Mouse (Mus musculus) R1 (cell line): Measurements from ENCODE around the gene Gclc.

Experiments
- DNase-seq: peaks from one replicate; pipeline ENCODE4 v3.0.0-alpha.2; 2018; ENCODE audit warnings: low read depth, low spot score

Gclc gene

DNA sequence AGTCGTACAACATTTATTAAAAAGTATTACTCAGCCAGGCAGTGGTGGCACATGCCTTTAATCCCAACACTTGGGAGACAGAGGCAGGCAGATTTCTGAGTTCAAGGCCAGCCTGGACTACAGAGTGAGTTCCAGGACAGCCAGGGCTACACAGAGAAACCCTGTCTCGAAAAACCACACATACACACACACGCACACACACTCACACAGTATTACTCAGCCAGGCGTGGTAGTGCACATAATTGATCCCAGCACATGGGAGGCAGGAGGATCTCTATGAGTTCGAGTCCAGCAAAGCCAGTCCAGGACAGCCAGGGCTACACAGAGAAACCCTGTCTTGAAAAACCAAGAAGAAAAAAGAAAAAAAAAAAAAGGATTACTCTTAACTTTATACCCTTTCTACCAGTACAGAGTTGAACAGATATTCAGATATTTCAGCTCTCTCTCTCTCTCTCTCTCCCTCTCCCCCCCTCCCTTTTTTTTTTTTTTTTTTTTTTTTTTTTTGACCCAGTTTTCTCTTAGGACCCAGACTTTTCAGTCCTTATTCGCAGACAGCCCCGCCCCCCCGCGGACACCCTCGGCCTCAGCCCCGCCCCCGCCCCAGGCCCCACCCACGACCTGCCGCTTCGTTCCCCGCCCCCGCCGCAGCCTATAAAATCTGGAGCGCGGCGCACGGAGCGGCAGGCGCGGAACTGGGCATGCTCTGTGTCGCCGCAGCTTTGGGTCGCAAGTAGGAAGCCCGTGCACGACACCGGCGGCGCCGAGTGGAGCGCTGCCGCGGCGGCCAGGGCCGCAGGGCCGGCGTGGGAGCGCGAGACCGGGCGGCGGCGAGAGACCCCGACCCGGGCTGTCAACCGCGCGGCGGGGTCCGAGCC is at the start of gene Gclc:
TSS of gene Gclc (plus strand) at position 683 of the 875 bp plus-strand sequence.
- peak; percentile 81 for DNase-seq

DNA sequence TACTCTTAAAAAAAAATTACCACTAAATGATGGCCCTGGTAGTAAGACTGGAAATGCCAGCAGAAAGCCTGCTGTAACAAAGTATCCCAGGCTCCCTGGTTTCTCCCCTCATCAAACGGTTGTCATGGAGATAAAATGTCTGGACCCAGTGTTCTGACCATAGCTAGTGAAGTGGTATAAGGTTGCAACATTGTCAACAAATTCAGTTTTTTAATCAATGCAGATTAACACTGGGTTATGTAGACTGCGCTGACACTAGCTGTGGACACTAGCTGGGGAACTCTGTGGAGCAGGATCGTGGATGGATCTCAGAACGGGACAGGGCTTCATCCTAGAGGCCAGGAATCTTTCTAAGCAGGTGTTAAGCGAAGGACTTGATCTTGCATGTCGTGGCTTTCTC is 47.8 kb upstream of the Gclc start:
- DNase-seq = no peak

GRCm38 (mm10) chr9:77707433-77708139 is 46.7 kb upstream of the Gclc start:
- DNase-seq = no peak

- no peak for DNase-seq
Observed at GRCm38 (mm10) chr9:77708950-77709349, 45.4 kb upstream of the Gclc start.

- DNase-seq = no peak
Observed at GRCm38 (mm10) chr9:77711021-77711569, 43.2 kb upstream of the Gclc start.

GRCm38 (mm10) chr9:77712816-77713215 is 41.5 kb upstream of the Gclc start:
- DNase-seq = no peak

DNA sequence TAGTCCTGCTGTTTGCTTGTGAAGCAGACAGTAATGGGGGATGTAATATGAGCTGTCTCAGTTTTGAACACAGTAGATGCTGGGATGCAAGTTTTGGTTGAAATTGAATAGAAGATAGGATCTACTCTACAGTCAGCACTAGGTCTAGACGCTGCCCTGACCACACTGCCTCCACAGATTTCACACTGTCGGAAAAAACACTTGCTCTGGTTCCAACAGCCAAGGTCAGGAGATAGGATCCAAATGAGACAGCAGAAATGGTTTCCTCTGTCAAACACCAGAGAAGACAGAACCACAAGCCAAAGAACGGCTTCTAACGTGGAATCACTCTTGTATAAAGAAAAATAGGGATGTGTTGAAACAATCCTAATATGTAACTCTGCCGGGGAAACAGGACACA is 41.0 kb upstream of the Gclc start:
- no peak for DNase-seq

- DNase-seq = no peak
Observed at GRCm38 (mm10) chr9:77715262-77715661, 39.1 kb upstream of the Gclc start.

GRCm38 (mm10) chr9:77716009-77716408 is 38.3 kb upstream of the Gclc start:
- DNase-seq = no peak

DNA sequence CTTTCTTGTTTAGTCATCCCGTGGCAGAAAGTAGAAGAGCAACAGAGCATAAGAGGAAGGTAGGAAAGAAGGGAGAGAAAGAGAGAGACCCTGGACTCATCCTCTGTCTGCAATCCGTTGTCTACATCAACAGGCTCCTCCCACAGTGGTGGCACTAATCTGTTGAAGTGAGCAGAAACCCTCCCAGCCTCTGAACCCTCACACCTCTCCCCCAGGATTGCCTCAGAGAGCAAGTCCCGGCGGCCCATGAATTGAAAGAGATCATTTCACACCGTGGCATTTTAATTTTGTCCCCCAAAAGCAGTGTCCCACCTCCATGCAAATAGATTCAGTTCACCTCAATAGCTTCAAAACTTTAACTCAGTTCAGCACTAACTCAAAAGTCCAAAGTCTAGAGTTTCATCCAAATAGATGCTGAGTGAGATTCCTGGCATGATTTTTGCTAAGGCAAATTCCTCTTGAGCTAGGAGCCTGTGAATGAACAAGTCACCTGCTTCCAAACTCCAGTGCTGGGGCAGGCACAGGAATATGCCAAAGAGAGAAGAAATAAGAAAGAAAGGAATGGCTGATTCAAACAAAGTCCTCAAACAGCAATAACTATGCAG is 36.4 kb upstream of the Gclc start:
- no peak for DNase-seq

DNA sequence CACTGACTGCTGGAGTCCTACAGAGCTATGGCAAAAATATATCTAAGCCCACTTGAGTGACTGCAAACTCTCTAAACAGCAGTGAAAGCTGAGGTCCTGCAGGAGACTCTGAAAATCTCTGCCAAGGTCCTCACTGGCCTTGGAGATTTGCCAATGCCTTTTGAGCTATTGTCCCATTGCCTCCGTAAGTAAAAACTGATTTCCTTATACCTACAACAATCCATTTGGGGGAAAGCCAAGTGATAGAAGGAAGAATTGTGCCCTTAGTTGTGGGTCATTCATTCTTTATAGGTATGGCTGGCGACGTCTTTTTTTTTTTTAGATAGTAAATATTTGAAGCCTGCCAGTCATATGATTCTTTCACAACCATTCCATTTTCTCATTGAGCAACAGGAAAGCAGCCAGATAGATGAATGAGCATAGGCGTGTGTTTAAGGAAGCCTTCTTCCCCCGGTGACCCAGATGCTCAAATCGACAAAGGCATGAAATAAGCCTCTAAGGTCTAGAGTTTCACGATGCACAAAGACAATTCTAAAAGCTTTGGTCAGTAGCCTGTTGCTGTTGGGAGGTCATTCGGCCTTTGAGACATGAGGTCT is 35.4 kb upstream of the Gclc start:
- DNase-seq = no peak

DNA sequence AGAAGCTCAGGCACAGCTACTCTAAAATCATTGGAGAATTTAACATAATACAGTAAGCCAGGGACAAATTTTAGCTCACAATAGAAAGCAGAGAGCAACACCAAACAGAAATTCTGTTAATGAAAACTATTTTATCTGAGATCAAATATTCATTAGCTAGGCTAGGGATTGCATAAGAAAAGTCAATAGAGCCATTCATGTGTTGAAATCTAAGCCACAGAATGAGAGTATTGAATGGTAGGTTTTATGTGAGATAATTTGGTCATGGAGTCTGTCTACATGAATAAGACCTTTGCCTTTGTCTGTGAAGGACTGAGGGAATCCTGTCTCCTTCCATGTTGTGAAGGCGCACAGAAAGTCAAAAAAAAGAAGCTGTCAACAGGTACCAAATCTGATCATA is 34.7 kb upstream of the Gclc start:
- DNase-seq = no peak

- no peak for DNase-seq
Observed at GRCm38 (mm10) chr9:77722381-77722780, 32.0 kb upstream of the Gclc start.

GRCm38 (mm10) chr9:77724216-77724615 is 30.1 kb upstream of the Gclc start:
- no peak for DNase-seq

- no peak for DNase-seq
Observed at GRCm38 (mm10) chr9:77725448-77725847, 28.9 kb upstream of the Gclc start.

DNA sequence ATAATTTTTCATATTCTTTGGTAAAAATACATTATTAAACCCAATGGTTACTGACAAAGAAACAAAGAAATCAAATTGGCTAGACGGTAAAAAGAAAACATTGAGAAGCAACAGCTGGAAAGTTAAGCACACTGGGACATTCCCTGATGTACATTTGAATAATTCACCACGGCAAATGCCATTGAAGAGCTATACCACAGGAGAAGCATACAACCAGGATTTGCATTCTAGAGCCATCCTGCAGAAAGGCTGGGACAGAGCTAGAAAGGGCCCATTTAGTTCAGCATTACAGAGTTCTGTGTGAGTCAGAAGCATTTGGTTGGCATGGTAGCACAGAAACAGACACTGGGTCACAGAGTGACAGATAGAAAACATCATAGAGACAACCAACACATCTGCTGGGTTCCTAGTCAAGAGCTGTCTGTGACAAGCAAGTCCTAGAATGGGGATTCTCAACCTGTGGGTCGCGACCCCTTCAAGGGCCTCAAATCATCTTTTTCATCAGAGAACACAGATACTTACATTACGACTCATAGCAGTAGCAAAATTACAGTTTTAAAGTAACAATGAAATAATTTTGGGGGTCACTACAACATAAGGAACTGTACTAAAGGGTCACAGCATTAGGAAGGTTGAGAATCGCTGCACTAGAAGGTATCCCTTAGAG is 28.2 kb upstream of the Gclc start:
- DNase-seq = no peak

DNA sequence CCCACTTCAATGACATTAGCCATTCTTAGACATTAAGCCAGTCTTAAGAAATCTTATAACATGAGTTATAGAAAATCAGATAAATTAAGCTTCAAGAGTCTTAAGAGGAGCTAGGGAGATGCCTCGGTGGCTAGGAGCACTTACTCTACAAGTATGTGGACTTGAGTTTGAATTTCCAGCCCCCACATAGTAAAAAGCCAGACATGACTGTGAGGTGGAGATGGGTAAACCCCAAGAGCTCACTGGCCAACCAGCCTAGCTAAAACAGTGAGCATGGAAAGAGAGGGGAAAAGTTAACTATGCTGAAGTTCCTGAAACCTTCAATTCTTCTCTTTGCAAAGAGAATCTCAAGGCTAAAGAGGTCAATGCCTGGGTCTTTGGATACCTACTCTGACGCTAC is 27.3 kb upstream of the Gclc start:
- no peak for DNase-seq

DNA sequence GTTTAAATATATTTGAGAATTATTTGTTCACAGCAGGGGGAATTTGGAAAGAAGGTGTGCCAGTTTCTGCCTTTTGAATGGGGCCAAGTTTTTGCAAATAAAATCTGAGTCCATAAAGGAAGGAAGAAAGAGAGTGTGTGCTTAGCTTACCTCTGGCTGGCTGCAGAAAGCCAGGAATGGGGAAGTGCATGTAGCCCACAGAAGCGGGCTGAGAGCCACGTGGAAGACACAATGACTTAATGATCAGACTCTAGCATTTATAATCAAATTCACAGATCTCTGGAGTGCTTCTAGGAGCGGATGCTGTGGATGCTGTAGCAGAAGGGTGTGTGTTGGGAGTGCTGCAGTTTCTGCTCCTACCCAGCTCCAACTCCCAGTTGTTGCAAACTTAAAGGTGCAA is 22.3 kb upstream of the Gclc start:
- DNase-seq = no peak

DNA sequence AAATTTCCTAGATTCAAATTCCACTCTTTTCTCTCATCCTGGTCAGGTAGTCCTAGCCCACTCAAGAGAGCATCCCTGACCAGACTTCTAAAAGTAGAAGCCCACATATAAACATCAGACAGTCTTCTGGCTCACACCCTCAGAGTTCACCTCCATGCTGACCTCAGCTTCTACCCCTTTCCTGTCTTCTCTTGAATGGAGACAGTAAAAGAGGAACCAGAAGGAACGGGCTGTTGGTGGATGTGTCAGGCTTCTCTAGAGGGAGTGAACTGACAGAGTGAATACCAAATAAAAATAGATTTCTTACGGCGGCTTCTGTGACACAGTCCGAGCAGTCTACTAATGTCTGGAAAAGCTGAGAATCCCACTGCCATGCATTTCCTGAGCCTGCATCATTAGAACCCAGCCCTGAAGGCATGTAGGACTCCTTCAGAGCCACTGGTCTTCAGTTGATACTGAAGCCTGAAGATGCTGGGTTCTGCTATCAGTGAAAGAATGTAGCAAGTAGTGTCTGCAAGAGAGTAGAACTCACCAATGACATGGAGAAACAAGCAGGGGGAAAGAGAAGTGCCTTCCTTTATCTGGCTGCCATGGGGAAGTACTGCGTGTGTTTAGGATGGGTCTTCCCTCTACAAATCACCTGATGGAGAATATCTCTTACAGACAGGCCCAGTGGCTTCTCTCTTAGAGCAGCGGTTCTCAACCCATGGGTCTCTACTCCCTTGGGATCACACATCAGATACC is 16.9 kb upstream of the Gclc start:
- no peak for DNase-seq

DNA sequence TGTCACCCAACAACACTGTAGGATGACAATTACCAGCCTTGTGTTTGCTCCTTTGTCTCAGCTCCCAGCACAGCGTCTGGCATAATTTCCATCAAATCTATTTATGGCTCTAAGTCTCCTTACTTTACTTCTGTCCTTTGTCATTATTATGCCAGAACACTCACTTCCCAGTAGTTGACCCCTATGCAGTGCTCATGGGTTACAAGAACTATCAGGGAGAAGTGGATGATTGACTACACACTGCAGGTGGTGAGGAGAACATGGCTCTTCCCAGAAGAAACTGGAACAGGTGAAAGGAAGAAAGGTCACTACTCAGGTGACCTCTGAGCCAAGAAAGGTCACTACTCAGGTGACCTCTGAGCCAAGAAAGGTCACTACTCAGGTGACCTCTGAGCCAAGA is 12.9 kb upstream of the Gclc start:
- DNase-seq = peak; percentile 31

GRCm38 (mm10) chr9:77744798-77745197 is 9.5 kb upstream of the Gclc start:
- DNase-seq = no peak
